Mouse (Mus musculus): ENCODE results near the gene S100a13. TPM values are rescaled to one million over a fixed set of nuclear protein-coding genes. Genes with fewer than 3 reads are reported as not detected.

S100a13 gene
- polyA plus RNA-seq (2015; fragmentation: Nextera tagmentation; extraction: Ambion mirVana), result 13.9 and 14.9 TPM in 2 replicates

DNA sequence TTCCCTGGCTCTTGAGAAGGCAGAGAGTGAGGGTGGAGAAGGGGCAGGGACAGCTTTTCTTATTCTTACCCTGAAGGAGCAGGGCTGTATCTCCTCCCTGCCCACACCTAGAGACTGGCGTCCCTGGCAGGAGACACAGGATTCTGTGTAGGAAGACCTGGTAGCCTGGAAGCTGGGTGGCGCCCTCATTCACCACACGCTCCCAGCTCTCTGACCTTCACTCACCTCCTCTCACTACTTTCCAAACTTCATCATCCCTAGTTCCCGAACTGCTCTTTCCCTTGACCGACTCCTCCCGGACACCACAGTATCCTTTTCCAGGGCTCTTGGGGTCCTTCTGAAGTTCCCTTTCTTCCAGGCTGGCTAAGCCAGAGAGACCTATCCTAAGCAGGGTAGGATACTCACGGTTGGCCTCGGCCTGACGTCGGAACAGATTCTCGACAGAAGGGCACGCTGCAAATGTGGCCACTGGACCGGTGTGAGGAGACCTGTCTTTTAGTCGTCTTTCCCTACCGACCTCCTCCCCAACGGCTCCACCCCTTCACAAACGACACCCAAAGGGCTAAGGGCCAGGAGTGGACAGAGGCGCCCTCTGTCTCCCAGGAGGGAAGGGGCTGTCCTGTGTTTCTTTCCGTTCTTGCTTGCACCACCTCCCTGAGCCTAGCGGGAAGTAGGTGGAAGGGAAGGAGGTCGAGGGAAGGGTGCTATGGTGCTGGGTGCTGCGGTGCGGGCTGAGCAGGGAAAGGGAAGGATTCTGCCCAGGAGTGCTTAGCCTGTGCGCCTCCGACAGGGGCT lies at the start of gene S100a13, which contains the start of gene S100a1:
Gene S100a13 (plus strand): TSS at position 640 of the 795 bp plus-strand sequence.
Gene S100a1 (minus strand): TSS at position 597 of the 795 bp plus-strand sequence.
- H3K4me1 ChIP-seq (replicated peaks), result peaks cover 18% of the 10 kb centered on the region
- no peaks in the 10 kb centered on the region for H3K9me3 ChIP-seq
- H3K9ac ChIP-seq, result peak within 1 kb of the TSS; percentile 60
- no peak for ATAC-seq (ENCODE audit: low read depth)
- 3% methylated on average over 25 of the region's 25 CpGs for WGBS
- peaks cover 41% of the 10 kb centered on the region for H3K27me3 ChIP-seq
- no peaks in the 10 kb centered on the region for H3K36me3 ChIP-seq
- H3K4me2 ChIP-seq, result peak within 1 kb of the TSS; percentile 63
- H3K27ac ChIP-seq (replicated peaks), result no peak within 1 kb of the TSS
- peak within 1 kb of the TSS; percentile 35 for H3K4me3 ChIP-seq

DNA sequence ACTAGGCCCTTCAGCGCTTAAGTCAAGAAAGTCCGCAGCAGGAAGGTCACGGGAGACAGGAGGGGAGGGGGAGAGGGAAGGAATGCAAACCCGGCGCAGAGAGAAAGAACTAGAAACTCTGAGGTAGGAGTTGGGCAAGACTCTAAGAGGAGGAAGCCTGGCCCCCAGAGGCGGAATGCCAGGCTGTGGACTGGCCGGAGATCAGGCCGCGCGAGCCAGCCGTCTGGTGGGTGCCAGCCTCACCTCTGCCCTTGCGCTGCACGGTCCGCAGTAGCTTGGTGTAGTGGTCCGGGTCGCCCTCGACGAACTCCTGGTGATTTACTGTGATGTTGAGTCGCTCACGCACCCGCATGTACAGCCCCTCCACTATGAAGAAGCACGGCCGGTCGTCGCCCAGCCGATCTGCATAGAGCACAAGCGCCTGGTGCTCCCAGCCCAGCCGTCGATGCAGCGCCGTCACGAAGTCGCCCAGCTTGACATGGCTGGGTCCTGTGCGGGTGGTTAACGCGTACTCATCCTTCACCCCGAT lies 49.6 kb upstream of the S100a13 start:
- H3K27me3 ChIP-seq, result peaks cover 65% of the 10 kb centered on the region

DNA sequence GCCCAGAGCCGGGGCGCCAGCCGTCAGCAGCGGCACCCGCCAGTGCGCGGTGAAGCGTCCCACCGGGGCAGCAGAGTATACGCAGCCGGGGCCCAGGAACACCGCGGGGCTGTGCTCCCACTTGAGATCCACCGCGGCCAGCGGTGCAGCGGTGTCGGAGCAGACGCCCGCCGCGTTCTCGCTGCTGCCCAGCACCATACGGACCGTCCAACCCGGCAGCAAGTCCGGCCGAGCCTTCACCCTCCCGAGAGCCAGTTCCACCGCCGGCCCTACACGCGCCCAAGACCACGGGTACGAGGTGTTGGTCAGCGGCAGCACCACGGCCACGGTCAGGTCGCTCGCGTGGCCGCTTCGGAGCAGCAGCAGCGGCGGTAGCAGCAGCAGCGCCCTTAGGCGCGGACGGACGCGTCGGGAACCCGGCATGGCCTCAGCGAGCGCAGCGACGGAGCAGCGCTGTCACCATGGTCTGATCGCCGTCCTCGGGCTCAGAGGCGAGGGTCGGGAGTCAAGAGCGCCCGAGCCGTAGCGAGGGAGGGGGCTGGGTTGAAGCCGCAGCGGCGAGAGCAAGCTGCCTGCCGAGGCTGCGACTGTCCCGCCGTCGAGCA lies 49.1 kb upstream of the S100a13 start:
- peak; percentile 45 for ATAC-seq (ENCODE audit: low read depth)
- peaks cover 21% of the 10 kb centered on the region for H3K4me1 ChIP-seq (replicated peaks)
- H3K36me3 ChIP-seq, result no peaks in the 10 kb centered on the region
- no peak overlapping the region for H3K27ac ChIP-seq (replicated peaks)
- peak overlapping the region; percentile 94 for H3K4me2 ChIP-seq
- under 1% methylated on average over 75 of the region's 75 CpGs for WGBS
- no peaks in the 10 kb centered on the region for H3K9me3 ChIP-seq
- H3K9ac ChIP-seq, result peak overlapping the region; percentile 65
- H3K27me3 ChIP-seq, result peaks cover 65% of the 10 kb centered on the region
- peak overlapping the region; percentile 55 for H3K4me3 ChIP-seq

More for the DNA sequence above, 49.6 kb upstream of the S100a13 start:
- H3K27ac ChIP-seq (replicated peaks), result no peak overlapping the region
- H3K9me3 ChIP-seq, result no peaks in the 10 kb centered on the region
- 9% methylated on average over 37 of the region's 37 CpGs for WGBS
- peak overlapping the region; percentile 55 for H3K4me3 ChIP-seq
- ATAC-seq (ENCODE audit: low read depth), result peak; percentile 28; the same call in 1 of the 2 replicates
- peaks cover 21% of the 10 kb centered on the region for H3K4me1 ChIP-seq (replicated peaks)
- no peaks in the 10 kb centered on the region for H3K36me3 ChIP-seq
- peak overlapping the region; percentile 94 for H3K4me2 ChIP-seq
- H3K9ac ChIP-seq, result peak overlapping the region; percentile 65

DNA sequence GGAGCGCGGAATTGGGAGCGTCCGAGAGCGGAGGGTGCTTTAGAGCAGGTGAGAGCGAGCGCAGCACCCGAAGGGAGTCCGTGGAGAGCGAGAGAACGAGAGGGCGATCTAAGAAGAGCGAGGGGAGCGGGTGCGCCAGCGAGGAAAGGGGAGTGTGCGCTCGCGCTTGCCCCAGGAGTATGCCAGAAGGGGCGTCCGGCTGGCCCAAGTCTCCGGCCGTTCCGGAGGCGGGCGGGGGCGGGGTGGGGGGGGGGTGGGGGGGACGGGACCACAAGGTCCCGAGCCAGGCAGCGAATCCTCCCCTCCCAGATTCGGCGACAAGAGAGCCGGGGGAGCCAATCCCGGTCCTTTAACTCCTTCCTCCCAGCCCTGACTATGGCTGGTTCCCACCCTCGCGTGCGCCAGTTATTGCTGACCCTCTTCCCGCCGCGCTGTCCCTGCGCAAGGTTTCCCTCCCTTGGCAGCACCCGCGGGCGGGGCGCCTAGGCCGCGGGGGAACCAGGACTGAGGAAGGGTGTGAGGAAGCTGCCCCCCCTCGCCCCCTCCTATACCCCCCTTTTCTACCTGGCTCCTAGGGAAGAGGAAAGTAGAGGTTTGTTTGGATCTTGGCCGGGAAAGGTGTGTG lies 48.4 kb upstream of the S100a13 start, which contains the start of gene Npr1:
Gene Npr1 (minus strand): TSS at position 181 of the 625 bp plus-strand sequence.
- H3K27ac ChIP-seq (replicated peaks), result no peak within 1 kb of the TSS
- H3K9me3 ChIP-seq, result no peaks in the 10 kb centered on the region
- WGBS, result under 1% methylated on average over 36 of the region's 49 CpGs
- peaks cover 21% of the 10 kb centered on the region for H3K4me1 ChIP-seq (replicated peaks)
- peak within 1 kb of the TSS; percentile 94 for H3K4me2 ChIP-seq
- H3K9ac ChIP-seq, result peak within 1 kb of the TSS; percentile 65
- H3K27me3 ChIP-seq, result peaks cover 62% of the 10 kb centered on the region
- H3K36me3 ChIP-seq, result no peaks in the 10 kb centered on the region
- H3K4me3 ChIP-seq, result peak within 1 kb of the TSS; percentile 55
- peak; percentile 56 for ATAC-seq (ENCODE audit: low read depth)

DNA sequence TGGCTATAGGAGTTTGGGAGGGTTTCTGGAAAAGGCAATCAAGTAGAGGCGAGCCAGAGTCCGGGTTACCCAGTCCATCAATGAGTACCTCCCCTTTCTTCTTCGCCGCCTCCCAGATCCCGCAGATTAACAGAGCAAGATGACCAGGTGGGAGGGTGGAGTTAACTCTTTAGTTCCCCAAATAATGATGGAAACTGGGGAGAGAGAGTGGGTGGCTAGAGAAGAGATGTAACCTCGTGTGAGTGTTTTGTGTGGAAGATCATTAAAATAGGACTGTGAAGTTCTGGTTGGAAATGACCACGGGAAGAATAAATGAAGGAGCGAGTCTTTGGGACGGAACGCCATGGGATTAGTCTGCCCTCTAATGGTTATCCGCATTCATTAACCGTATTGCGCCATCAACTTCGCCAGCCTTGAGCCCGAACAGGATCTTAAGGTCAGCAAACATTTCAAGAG lies 47.9 kb upstream of the S100a13 start:
- peak overlapping the region; percentile 65 for H3K9ac ChIP-seq
- ATAC-seq (ENCODE audit: low read depth), result peak; percentile 23; the same call in 1 of the 2 replicates
- H3K9me3 ChIP-seq, result no peaks in the 10 kb centered on the region
- H3K36me3 ChIP-seq, result no peaks in the 10 kb centered on the region
- under 1% methylated on average over 15 of the region's 15 CpGs for WGBS
- peaks cover 21% of the 10 kb centered on the region for H3K4me1 ChIP-seq (replicated peaks)
- no peak overlapping the region for H3K27ac ChIP-seq (replicated peaks)
- H3K4me3 ChIP-seq, result peak overlapping the region; percentile 55
- H3K27me3 ChIP-seq, result peaks cover 57% of the 10 kb centered on the region
- peak overlapping the region; percentile 94 for H3K4me2 ChIP-seq

DNA sequence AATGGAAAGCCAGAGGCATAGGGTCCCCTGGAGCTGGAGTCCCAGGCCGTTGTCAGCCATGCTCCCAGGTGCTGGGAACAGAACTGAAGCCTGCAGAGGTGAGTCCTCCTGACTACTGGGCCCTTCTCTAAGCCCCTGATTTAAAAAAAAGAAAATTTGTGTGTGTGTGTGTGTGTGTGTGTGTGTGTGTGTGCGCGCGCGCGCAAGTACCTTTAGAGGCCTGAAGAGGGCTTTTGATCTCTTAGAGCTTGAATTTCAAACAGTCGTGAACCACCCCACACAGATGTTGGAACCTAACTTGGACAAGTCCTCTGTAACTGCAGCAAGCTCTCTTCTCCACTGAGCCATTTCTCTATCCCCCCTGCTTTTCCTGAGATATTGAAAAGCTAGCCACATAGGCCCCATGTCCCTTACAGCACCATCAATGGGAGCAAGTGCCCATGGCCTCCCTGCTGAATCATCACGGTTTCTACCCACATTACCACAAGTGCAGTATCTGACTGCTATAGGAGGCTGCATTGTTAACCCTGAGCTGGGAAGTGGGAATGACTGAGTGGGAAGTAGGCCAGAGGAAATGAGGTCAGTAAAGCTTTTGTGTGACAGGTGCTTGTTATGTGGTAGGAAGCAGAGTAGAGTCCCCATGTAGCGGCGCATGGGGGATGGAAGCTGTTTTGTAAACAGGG lies 46.5 kb upstream of the S100a13 start:
- Histone ChIP-seq H3K9ac (no peak overlapping the region), H3K27ac (replicated peaks) (no peak overlapping the region), H3K36me3 (no peaks in the 10 kb centered on the region), H3K4me2 (no peak overlapping the region), H3K4me1 (replicated peaks) (peaks cover 21% of the 10 kb centered on the region), H3K27me3 (peaks cover 43% of the 10 kb centered on the region), H3K9me3 (no peaks in the 10 kb centered on the region), H3K4me3 (no peak overlapping the region)
- ATAC-seq (ENCODE audit: low read depth), result no peak
- WGBS, result 95% methylated on average over 10 of the region's 10 CpGs

DNA sequence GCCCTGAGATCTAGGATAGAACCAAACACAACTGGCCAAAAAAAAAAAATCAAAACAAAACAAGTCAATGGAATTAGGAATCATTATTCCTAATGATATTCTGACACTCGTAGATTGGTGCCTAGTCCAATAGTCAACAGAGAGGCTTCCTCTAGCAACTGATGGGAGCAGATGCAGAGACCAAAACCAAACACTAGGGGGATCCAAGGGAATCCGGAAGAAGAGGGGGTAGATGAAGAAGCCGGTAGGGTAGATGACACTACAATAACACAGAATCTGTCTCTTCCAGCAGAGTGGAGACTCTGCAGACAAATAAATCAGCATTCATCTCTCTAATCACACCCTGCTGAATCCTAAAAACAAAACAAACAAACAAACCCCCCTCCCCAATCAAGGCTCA lies 42.0 kb upstream of the S100a13 start:
- no peak for ATAC-seq (ENCODE audit: low read depth)
- Histone ChIP-seq H3K27me3 (peaks cover 3% of the 10 kb centered on the region; the same call in 1 of the 2 replicates), H3K4me3 (no peak overlapping the region), H3K4me1 (replicated peaks) (peaks cover 7% of the 10 kb centered on the region), H3K9ac (no peak overlapping the region), H3K27ac (replicated peaks) (no peak overlapping the region), H3K9me3 (no peaks in the 10 kb centered on the region), H3K4me2 (no peak overlapping the region), H3K36me3 (no peaks in the 10 kb centered on the region)
- WGBS, result 43% methylated on average over 3 of the region's 3 CpGs

DNA sequence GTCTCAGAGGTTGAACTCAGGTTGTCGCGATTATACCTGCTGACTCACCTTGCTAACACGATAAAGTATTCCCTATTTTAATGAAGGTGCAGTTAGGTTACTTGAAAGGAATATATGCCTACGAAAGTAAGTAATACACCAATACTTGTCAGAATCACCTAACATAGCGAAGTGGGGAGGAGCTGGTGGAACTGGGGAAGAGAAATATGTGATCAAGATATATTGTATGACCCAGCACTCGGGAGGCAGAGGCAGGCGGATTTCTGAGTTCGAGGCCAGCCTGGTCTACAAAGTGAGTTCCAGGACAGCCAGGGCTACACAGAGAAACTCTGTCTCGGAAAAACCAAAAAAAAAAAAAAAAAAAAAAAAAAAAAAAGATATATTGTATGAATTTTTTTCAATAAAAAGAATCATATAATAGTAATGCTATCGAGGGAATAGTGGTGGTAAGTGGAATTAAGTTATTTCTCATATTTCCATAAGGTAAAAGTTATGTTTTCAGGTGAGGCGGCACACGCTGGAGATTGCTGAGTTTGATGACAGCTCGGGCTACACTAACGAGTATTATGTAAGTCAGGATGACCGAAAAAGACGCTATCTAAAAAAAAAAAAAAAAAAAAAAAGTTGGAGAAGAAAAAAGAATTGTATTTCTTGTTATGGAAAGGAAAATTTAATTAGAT lies 38.9 kb upstream of the S100a13 start:
- no peaks in the 10 kb centered on the region for H3K9me3 ChIP-seq
- peaks cover 14% of the 10 kb centered on the region for H3K4me1 ChIP-seq (replicated peaks)
- H3K9ac ChIP-seq, result no peak overlapping the region
- WGBS, result 41% methylated on average over 16 of the region's 16 CpGs
- peak overlapping the region; percentile 33 for H3K4me3 ChIP-seq
- H3K27ac ChIP-seq (replicated peaks), result no peak overlapping the region
- ATAC-seq (ENCODE audit: low read depth), result peak; percentile 13
- no peaks in the 10 kb centered on the region for H3K27me3 ChIP-seq
- H3K4me2 ChIP-seq, result peak overlapping the region; percentile 45
- peaks cover 26% of the 10 kb centered on the region for H3K36me3 ChIP-seq

DNA sequence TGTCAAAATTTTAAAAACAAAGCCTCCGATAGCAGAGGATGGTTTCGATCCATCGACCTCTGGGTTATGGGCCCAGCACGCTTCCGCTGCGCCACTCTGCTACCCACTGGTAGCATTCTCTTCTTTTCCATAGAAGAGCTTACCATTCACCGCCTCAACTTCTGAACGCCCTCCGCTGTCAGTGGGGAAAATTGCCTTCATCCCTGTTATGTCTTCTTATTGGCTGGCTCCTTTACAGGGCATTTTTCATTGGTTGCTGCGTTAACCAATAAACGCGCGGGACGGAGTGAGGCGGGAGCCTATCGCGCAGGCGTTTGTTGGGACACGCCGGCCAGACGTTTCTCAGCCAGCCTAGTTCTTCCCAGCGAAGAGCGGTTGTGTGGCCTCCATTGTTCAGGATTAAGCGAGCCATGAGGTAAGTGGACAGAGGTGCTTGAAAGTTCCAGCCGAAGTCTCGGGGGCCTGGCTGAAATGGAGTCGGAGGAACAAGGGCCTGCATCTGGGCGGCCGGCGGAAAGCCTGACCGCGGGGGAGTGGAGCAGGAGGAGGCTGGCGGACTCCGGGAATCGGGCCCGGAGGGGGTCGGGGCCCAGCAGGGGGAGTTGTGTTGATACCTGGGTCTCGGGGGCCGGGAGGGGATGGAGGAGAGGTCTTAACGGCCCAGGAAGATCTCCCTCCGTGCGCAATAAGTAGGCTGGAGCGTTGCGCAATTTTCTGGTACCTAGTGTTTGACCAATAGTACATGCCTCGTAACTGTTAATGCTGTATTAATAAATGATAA lies 38.2 kb upstream of the S100a13 start, which contains the start of gene Ilf2:
Gene Ilf2 (plus strand): TSS at position 296 of the 781 bp plus-strand sequence.
- H3K36me3 ChIP-seq, result peaks cover 34% of the 10 kb centered on the region
- peak within 1 kb of the TSS; percentile 80 for H3K4me2 ChIP-seq
- whole genome bisulfite sequencing, result under 1% methylated on average over 45 of the region's 45 CpGs
- ATAC-seq (ENCODE audit: low read depth), result peak; percentile 99
- H3K4me3 ChIP-seq, result peak within 1 kb of the TSS; percentile 73
- H3K27ac ChIP-seq (replicated peaks), result peak within 1 kb of the TSS; percentile 95
- H3K27me3 ChIP-seq, result no peaks in the 10 kb centered on the region
- no peaks in the 10 kb centered on the region for H3K9me3 ChIP-seq
- H3K4me1 ChIP-seq (replicated peaks), result peaks cover 14% of the 10 kb centered on the region
- peak within 1 kb of the TSS; percentile 94 for H3K9ac ChIP-seq

DNA sequence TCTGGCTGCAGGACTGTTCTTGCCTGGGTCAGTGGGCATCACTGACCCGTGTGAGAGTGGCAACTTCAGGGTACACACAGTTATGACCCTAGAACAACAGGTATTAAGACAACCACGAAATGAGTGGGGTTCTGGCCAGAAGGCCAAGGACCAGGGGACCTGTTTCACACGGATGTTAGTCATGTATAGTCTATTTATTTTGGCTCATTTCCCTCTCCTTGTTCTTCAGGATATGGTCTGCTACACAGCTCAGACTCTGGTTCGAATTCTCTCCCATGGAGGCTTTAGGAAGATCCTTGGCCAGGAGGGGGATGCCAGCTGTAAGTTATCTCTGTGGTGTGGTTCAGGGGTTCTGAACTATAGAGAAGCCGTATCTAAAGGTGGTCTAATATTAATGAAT lies 27.2 kb upstream of the S100a13 start:
- H3K9ac ChIP-seq, result no peak overlapping the region
- H3K27me3 ChIP-seq, result no peaks in the 10 kb centered on the region
- peaks cover 13% of the 10 kb centered on the region for H3K4me1 ChIP-seq (replicated peaks)
- no peak overlapping the region for H3K27ac ChIP-seq (replicated peaks)
- no peaks in the 10 kb centered on the region for H3K9me3 ChIP-seq
- H3K4me2 ChIP-seq, result no peak overlapping the region
- ATAC-seq (ENCODE audit: low read depth), result no peak
- H3K36me3 ChIP-seq, result peaks cover 74% of the 10 kb centered on the region
- no peak overlapping the region for H3K4me3 ChIP-seq
- WGBS, result 82% methylated on average over 5 of the region's 5 CpGs
